Mouse (Mus musculus) lung, postnatal 0 days (tissue): Measurements from ENCODE around the gene Ppp3r1. TPM values are rescaled to one million over a fixed set of nuclear protein-coding genes. Genes with fewer than 3 reads are reported as not detected.

Experiments used
- ATAC-seq: fragments of 200-750 bp; cut with Nextera tagmentation; 2 replicates; pipeline ENCODE4 v1.8.0; 2017; ENCODE audit warnings: moderate library complexity
- DNase-seq: peaks from one replicate; pipeline ENCODE4 v3.0.0-alpha.2; 2016; ENCODE audit warnings: low spot score
- H3K27ac ChIP-seq: fragments of 300-500 bp; sonication (generic); 2 replicates; pipeline ENCODE4 v1.5.1; 2014; ENCODE audit warnings: antibody characterized with exemption, mild to moderate bottlenecking, low read length, mixed read lengths
- H3K27me3 ChIP-seq: fragments of 300-500 bp; sonication (generic); replicated peaks from 2 replicates; pipeline ENCODE4 v1.6.1; 2014; ENCODE audit warnings: low read length, mixed read lengths; ENCODE audit not compliant: insufficient read depth
- H3K36me3 ChIP-seq: fragments of 300-500 bp; sonication (generic); 2 replicates; pipeline ENCODE4 v1.6.1; 2014; ENCODE audit warnings: low read length, mixed read lengths; ENCODE audit not compliant: insufficient read depth
- H3K4me1 ChIP-seq: fragments of 300-500 bp; sonication (generic); 2 replicates; pipeline ENCODE4 v1.6.1; 2014; ENCODE audit warnings: antibody characterized with exemption, low read depth, low read length, mixed read lengths; ENCODE audit not compliant: insufficient read depth
- H3K4me2 ChIP-seq: fragments of 300-500 bp; sonication (generic); replicated peaks from 2 replicates; pipeline ENCODE4 v1.6.1; 2014; ENCODE audit warnings: low read depth, mild to moderate bottlenecking, low read length, moderate library complexity, mixed read lengths
- H3K4me3 ChIP-seq: fragments of 300-500 bp; sonication (generic); 2 replicates; pipeline ENCODE4 v1.5.1; 2014; ENCODE audit warnings: low read depth, low read length
- H3K9ac ChIP-seq: fragments of 300-500 bp; sonication (generic); replicated peaks from 2 replicates; pipeline ENCODE4 v1.6.1; 2014; ENCODE audit warnings: low read depth, mild to moderate bottlenecking
- H3K9me3 ChIP-seq: fragments of 300-500 bp; sonication (generic); 2 replicates; pipeline ENCODE4 v1.6.1; 2016; ENCODE audit warnings: low read length, mixed read lengths
- CTCF ChIP-seq: IDR thresholded peaks from 2 replicates; pipeline ENCODE4 v1.5.1; 2016; ENCODE audit warnings: antibody characterized with exemption, mild to moderate bottlenecking
- EP300 ChIP-seq: IDR thresholded peaks from 2 replicates; pipeline ENCODE4 v1.6.1; 2016; ENCODE audit warnings: antibody characterized with exemption, mild to moderate bottlenecking, control low read depth
- WGBS: fragments of 180-500 bp; shearing (Covaris S2); extraction: QIAGEN DNeasy Blood & Tissue Kit; methylation state at CpG from one replicate; pipeline ENCODE4 v1.1.7; 2014; 5-methylcytosine and 5-hydroxymethylcytosine counted together
- polyA plus RNA-seq: library from polyadenylated mRNA; unstranded; fragments of >200 nt; fragmentation: Nextera tagmentation; extraction: Ambion mirVana; gene quantifications from 2 replicates; pipeline ENCODE4 v1.2.1, GENCODE M21; 2015

Ppp3r1 gene
- polyA plus RNA-seq, 1 experiment from 2014 or later, result 112 TPM

DNA sequence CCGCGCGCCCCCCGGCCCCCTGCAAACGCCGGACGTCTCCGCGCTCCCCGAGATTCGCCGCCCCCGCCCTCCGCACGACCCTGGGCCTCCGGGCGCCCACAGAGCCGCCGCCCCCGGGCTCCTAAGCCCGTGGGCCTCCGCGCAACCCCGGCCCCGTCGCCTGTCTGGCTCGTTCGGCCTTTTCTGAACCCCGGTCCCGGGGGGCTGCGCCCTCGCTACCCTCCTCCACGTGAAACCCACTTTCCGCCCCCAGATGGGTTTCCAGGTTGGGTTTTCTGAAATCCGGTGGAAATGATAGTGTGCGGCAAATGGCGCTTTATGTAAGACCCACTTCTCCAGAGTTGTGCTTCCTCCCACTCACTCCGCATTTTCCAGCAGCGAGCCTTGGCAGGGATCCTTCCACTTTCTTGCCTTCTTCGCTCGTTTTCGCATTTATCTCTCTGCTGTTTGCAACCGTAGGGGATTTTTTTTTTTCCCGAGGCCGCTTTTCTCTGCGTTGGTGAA lies 727 bp downstream of the Ppp3r1 start:
- no peak for TF ChIP-seq EP300
- no peak for TF ChIP-seq CTCF
- Histone ChIP-seq H3K27me3 (no peaks in the 10 kb centered on the region), H3K4me2 (peak overlapping the region; percentile 62), H3K4me1 (peaks cover 2% of the 10 kb centered on the region; the same call in 1 of the 2 replicates), H3K9ac (peak overlapping the region; percentile 98), H3K9me3 (no peaks in the 10 kb centered on the region), H3K27ac (peak overlapping the region; percentile 98), H3K4me3 (peak overlapping the region; percentile 99), H3K36me3 (no peaks in the 10 kb centered on the region)
- ATAC-seq, result peak; percentile 41
- peak; percentile 45 for DNase-seq
- WGBS, result 2% methylated on average over 44 of the region's 46 CpGs

DNA sequence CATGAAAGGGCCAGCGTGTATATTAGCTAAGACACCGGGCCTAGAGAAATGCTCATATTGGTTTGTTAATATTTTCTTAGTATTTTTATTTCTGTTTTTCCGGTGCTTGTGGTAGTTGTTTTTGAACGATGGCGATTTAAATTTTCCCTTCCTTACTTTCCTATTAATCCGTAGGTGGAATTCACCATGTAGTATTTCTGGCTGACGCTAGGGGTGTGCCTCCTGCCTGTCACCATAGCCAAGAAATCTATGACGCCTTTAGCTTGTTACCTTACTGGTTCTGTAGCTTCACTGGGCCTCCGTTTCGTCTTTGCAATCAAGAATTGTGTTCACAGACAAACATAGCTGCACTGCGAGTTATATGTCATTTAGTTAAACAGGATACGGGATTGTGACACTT lies 1.2 kb downstream of the Ppp3r1 start:
- 0% methylated on average over 12 of the region's 12 CpGs for WGBS
- H3K9me3 ChIP-seq, result no peaks in the 10 kb centered on the region
- DNase-seq, result peak; percentile 94

DNA sequence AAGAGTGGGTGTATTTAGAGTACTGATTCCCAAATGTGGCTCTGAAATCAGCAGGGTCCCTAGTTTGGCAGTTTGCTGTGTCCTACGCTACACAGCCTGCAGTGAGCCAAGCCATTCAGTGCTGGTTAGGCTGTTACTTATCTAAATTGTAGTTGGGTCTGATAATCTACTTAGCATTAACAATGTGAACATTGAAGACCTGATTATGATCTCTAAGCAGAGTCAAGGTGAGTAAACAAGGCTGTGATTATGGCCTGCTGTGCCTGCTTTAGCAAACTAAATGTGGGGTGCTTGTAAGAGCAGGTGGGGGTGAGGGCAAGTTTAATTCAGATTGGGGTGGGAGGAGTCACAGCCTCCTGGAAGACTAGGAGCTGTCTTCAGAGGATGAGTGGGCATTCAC lies 4.9 kb downstream of the Ppp3r1 start:
- DNase-seq, result no peak
- Histone ChIP-seq H3K4me2 (no peak overlapping the region), H3K27me3 (no peaks in the 10 kb centered on the region), H3K27ac (no peak overlapping the region), H3K36me3 (no peaks in the 10 kb centered on the region), H3K4me1 (peaks cover 5% of the 10 kb centered on the region; the same call in 1 of the 2 replicates), H3K9ac (no peak overlapping the region), H3K9me3 (no peaks in the 10 kb centered on the region), H3K4me3 (no peak overlapping the region)
- no peak for ATAC-seq
- TF ChIP-seq EP300, result no peak
- TF ChIP-seq CTCF, result no peak
- WGBS, result 93% methylated on average over 1 of the region's 1 CpGs

More for the DNA sequence above, 1.2 kb downstream of the Ppp3r1 start:
- ATAC-seq, result peak; percentile 18; the same call in 1 of the 2 replicates
- Histone ChIP-seq H3K36me3 (no peaks in the 10 kb centered on the region), H3K4me2 (peak overlapping the region; percentile 62), H3K9ac (peak overlapping the region; percentile 98), H3K27me3 (no peaks in the 10 kb centered on the region), H3K4me3 (peak overlapping the region; percentile 99), H3K4me1 (peaks cover 2% of the 10 kb centered on the region; the same call in 1 of the 2 replicates), H3K27ac (peak overlapping the region; percentile 98)
- TF ChIP-seq EP300, result no peak
- peak; percentile 80 for TF ChIP-seq CTCF

- no peaks in the 10 kb centered on the region for H3K36me3 ChIP-seq
- no peaks in the 10 kb centered on the region for H3K9me3 ChIP-seq
- H3K27me3 ChIP-seq, result no peaks in the 10 kb centered on the region
- DNase-seq (no peak), ATAC-seq (no peak)
- TF ChIP-seq CTCF, result no peak
- TF ChIP-seq EP300, result no peak
- H3K4me1 ChIP-seq, result peaks cover 15% of the 10 kb centered on the region; the same call in 1 of the 2 replicates
- H3K4me3 ChIP-seq, result no peak overlapping the region
- H3K9ac ChIP-seq, result no peak overlapping the region
- no peak overlapping the region for H3K27ac ChIP-seq
- no peak overlapping the region for H3K4me2 ChIP-seq
- WGBS, result 86% methylated on average over 7 of the region's 7 CpGs
Measured at GRCm38 (mm10) chr11:17166627-17167026, 7.6 kb downstream of the Ppp3r1 start.

GRCm38 (mm10) chr11:17169262-17169661 lies 10.2 kb downstream of the Ppp3r1 start:
- H3K36me3 ChIP-seq, result no peaks in the 10 kb centered on the region
- WGBS, result 35% methylated on average over 2 of the region's 2 CpGs
- TF ChIP-seq EP300 (peak; percentile 52; the same call in 1 of the 2 replicates), CTCF (no peak)
- no peaks in the 10 kb centered on the region for H3K27me3 ChIP-seq
- H3K9ac ChIP-seq, result no peak overlapping the region
- DNase-seq (peak; percentile 38), ATAC-seq (peak; percentile 32; the same call in 1 of the 2 replicates)
- no peak overlapping the region for H3K4me2 ChIP-seq
- H3K4me1 ChIP-seq, result peaks cover 13% of the 10 kb centered on the region; the same call in 1 of the 2 replicates
- H3K27ac ChIP-seq, result peak overlapping the region; percentile 65
- H3K4me3 ChIP-seq, result no peak overlapping the region
- H3K9me3 ChIP-seq, result no peaks in the 10 kb centered on the region

DNA sequence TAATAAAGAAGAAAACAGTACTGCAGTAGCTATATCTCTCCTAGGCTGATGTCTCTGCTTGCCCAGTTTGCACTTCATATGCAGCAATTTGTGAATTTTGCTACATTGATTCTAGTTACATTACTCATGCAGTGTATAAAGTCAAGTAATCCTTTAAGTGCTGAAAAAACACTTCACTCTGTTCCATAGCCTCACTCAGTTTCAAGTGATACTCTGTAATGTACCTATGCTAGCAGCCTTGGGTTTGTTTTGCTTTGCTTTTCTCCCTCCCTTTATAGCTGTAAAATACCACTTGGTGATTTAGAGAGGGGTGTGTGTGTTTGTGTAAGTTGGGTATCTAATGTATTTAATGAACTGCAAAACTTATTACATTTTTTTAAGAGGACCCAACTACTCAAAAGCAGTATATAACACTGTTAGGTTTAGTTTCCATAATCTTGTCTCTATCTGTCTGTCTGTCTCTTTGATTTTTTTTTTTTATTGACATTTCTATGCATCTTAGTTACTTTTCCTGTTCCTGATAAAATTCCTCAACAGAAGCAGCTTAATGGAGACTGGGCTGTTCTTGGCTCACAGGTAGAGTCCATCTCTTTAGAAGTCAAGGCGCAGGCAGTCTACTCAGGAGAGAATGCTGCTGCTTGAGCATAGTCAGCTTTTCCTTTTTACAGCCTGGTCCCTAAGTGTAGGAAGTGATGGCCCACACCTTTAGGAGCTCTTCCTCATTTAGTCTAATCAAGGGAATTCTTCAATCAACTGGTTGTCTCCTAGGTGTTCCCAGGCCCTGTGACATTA lies 12.1 kb downstream of the Ppp3r1 start:
- Histone ChIP-seq H3K9ac (no peak overlapping the region), H3K27ac (peak overlapping the region; percentile 60), H3K4me1 (peaks cover 13% of the 10 kb centered on the region; the same call in 1 of the 2 replicates), H3K27me3 (no peaks in the 10 kb centered on the region), H3K36me3 (no peaks in the 10 kb centered on the region), H3K9me3 (no peaks in the 10 kb centered on the region), H3K4me2 (no peak overlapping the region), H3K4me3 (no peak overlapping the region)
- WGBS, result 67% methylated on average over 1 of the region's 1 CpGs
- ATAC-seq (peak; percentile 97), DNase-seq (peak; percentile 91)
- peak; percentile 95 for TF ChIP-seq EP300
- TF ChIP-seq CTCF, result no peak
